Mouse (Mus musculus): ENCODE results near the gene Ip6k3.

Ip6k3 gene

GRCm38 (mm10) chr17:27122701-27123100 is 44.9 kb downstream of the Ip6k3 start:
- WGBS = 59% methylated on average over 11 of the region's 11 CpGs

- 81% methylated on average over 7 of the region's 7 CpGs for WGBS
Observed at GRCm38 (mm10) chr17:27121781-27122180, 45.8 kb downstream of the Ip6k3 start.

- WGBS = 43% methylated on average over 14 of the region's 14 CpGs
Observed at GRCm38 (mm10) chr17:27121266-27121665, 46.3 kb downstream of the Ip6k3 start.

- 10% methylated on average over 18 of the region's 18 CpGs for WGBS
Observed at GRCm38 (mm10) chr17:27120561-27121024, 47.0 kb downstream of the Ip6k3 start.

GRCm38 (mm10) chr17:27119954-27120353 is 47.6 kb downstream of the Ip6k3 start:
- WGBS = 70% methylated on average over 8 of the region's 8 CpGs

GRCm38 (mm10) chr17:27119540-27119895 is 48.1 kb downstream of the Ip6k3 start:
- 88% methylated on average over 4 of the region's 4 CpGs for WGBS

GRCm38 (mm10) chr17:27118676-27119539 is 48.7 kb downstream of the Ip6k3 start:
- 84% methylated on average over 25 of the region's 25 CpGs for WGBS

- 77% methylated on average over 7 of the region's 7 CpGs for WGBS
Observed at GRCm38 (mm10) chr17:27110072-27110471, 57.5 kb downstream of the Ip6k3 start.

GRCm38 (mm10) chr17:27107936-27108335 is 59.7 kb downstream of the Ip6k3 start:
- 86% methylated on average over 6 of the region's 6 CpGs for WGBS

- WGBS = 90% methylated on average over 9 of the region's 9 CpGs
Observed at GRCm38 (mm10) chr17:27106745-27107144, 60.9 kb downstream of the Ip6k3 start.

GRCm38 (mm10) chr17:27105698-27106470 is 61.7 kb downstream of the Ip6k3 start:
- 85% methylated on average over 12 of the region's 18 CpGs for WGBS

- WGBS = 91% methylated on average over 5 of the region's 5 CpGs
Observed at GRCm38 (mm10) chr17:27101675-27102074, 65.9 kb downstream of the Ip6k3 start.

- WGBS = 18% methylated on average over 13 of the region's 13 CpGs
Observed at GRCm38 (mm10) chr17:27095690-27096089, 71.9 kb downstream of the Ip6k3 start.

All from cerebral cortex, adult 2 months (tissue).